Mouse (Mus musculus) CH12.LX (cell line): ENCODE measurements at regions not wholly inside any gene's neighbourhood (a gene's known extent, or its start where the extent isn't known, plus 50 kb on each side); places are given as distances from the start of the nearest gene placed in this dataset.

ENCODE experiments used
- DNase-seq: peaks from one replicate; pipeline ENCODE4 v3.0.0-alpha.2; 2013; ENCODE audit errors: extremely low read depth
- H3K27ac ChIP-seq: 2 replicates; pipeline ENCODE4 v1.5.1; 2012; ENCODE audit warnings: low read depth, mild to moderate bottlenecking, control low read depth, moderate library complexity; ENCODE audit not compliant: insufficient read depth
- H3K27me3 ChIP-seq: replicated peaks from 2 replicates; pipeline ENCODE3; 2012; ENCODE audit warnings: inconsistent platforms
- H3K36me3 ChIP-seq, 2 experiments: replicated peaks in 1 of 2; 2 replicates each; pipeline versions ENCODE3 to v1.6.1; 2012; ENCODE audit warnings: inconsistent platforms in 1 of 2, low read length in 1 of 2, mild to moderate bottlenecking in 1 of 2, mixed read lengths in 1 of 2, moderate library complexity in 1 of 2; ENCODE audit not compliant: control insufficient read depth in 1 of 2, insufficient read depth in 1 of 2
- H3K4me1 ChIP-seq, 2 experiments: 2 replicates each; pipeline ENCODE4 v1.6.1; 2012; ENCODE audit warnings: inconsistent platforms in 1 of 2, moderate library complexity in 1 of 2; ENCODE audit not compliant: insufficient read depth in 2 of 2, control insufficient read depth in 1 of 2
- H3K4me2 ChIP-seq: 2 replicates; pipeline ENCODE4 v1.6.1; 2012; ENCODE audit warnings: low read depth, mild to moderate bottlenecking, control low read depth; ENCODE audit not compliant: poor library complexity, insufficient read depth, severe bottlenecking
- H3K4me3 ChIP-seq, 3 experiments: fragments of 150-350 bp in 1 of 3; sonication (generic) in 1 of 3; replicated peaks in 1 of 3; 2 replicates each; pipeline versions ENCODE3 to v1.5.1; 2011 to 2012; ENCODE audit warnings: low read depth in 2 of 3, low read length in 2 of 3, mild to moderate bottlenecking in 2 of 3, moderate library complexity in 2 of 3, control low read depth in 1 of 3, improper control_type of control experiment in 1 of 3, inconsistent platforms in 1 of 3, mixed read lengths in 1 of 3; ENCODE audit not compliant: poor library complexity in 1 of 3
- H3K79me2 ChIP-seq: replicated peaks from 2 replicates; pipeline ENCODE4 v1.6.1; 2012; ENCODE audit warnings: mild to moderate bottlenecking, moderate library complexity; ENCODE audit not compliant: control insufficient read depth, poor library complexity, insufficient read depth, severe bottlenecking; ENCODE audit errors: extremely low read depth
- H3K9ac ChIP-seq: 2 replicates; pipeline ENCODE4 v1.6.1; 2012; ENCODE audit warnings: low read depth, mild to moderate bottlenecking, control low read depth, moderate library complexity; ENCODE audit not compliant: insufficient read depth
- H3K9me3 ChIP-seq: replicated peaks from 2 replicates; pipeline ENCODE3; 2012; ENCODE audit warnings: low read length, inconsistent platforms, mixed read lengths
- BHLHE40 ChIP-seq: IDR thresholded peaks from 2 replicates; pipeline ENCODE4 v1.6.1; 2011; ENCODE audit warnings: mild to moderate bottlenecking, low read depth, low read length, improper control_type of control experiment
- CHD1 ChIP-seq: IDR thresholded peaks from 2 replicates; pipeline ENCODE4 v1.6.1; 2012; ENCODE audit warnings: low read depth, low read length, improper control_type of control experiment, inconsistent platforms
- CHD2 ChIP-seq: IDR thresholded peaks from 2 replicates; pipeline ENCODE4 v1.6.1; 2011; ENCODE audit warnings: low read length, improper control_type of control experiment
- E2F4 ChIP-seq: IDR thresholded peaks from 2 replicates; pipeline ENCODE4 v1.6.1; 2011; ENCODE audit warnings: low read depth, low read length, improper control_type of control experiment; ENCODE audit not compliant: insufficient replicate concordance
- ELF1 ChIP-seq: IDR thresholded peaks from 2 replicates; pipeline ENCODE4 v1.6.1; 2014; ENCODE audit warnings: low read depth, mild to moderate bottlenecking, inconsistent platforms, low read length, improper control_type of control experiment
- EP300 ChIP-seq: IDR thresholded peaks from 2 replicates; pipeline ENCODE4 v1.6.1; 2011; ENCODE audit warnings: low read length, improper control_type of control experiment
- IRF4 ChIP-seq: IDR thresholded peaks from 2 replicates; pipeline ENCODE4 v1.6.1; 2014; ENCODE audit warnings: low read depth, mild to moderate bottlenecking, inconsistent platforms, low read length, improper control_type of control experiment
- JUND ChIP-seq: conservative IDR thresholded peaks from 2 replicates; pipeline ENCODE4 v1.6.1; 2011; ENCODE audit warnings: low read depth, low read length, improper control_type of control experiment
- KAT2A ChIP-seq: IDR thresholded peaks from 2 replicates; pipeline ENCODE4 v1.6.1; 2012; ENCODE audit warnings: low read length, improper control_type of control experiment, inconsistent platforms; ENCODE audit not compliant: insufficient replicate concordance
- MAZ ChIP-seq: IDR thresholded peaks from 2 replicates; pipeline ENCODE4 v1.6.1; 2012; ENCODE audit warnings: low read depth, mild to moderate bottlenecking, inconsistent platforms, low read length, improper control_type of control experiment, moderate library complexity
- MEF2A ChIP-seq: IDR thresholded peaks from 2 replicates; pipeline ENCODE4 v1.6.1; 2014; ENCODE audit warnings: low read depth, mild to moderate bottlenecking, inconsistent platforms, low read length, improper control_type of control experiment, borderline replicate concordance
- MYC ChIP-seq: IDR thresholded peaks from 2 replicates; pipeline ENCODE4 v1.6.1; 2011; ENCODE audit warnings: low read depth, mild to moderate bottlenecking, improper control_type of control experiment, low read length
- POLR2A ChIP-seq: IDR thresholded peaks from 2 replicates; pipeline ENCODE4 v1.6.1; 2011; ENCODE audit warnings: low read depth, mild to moderate bottlenecking, improper control_type of control experiment, low read length
- POLR2AphosphoS2 ChIP-seq: IDR thresholded peaks from 2 replicates; pipeline ENCODE4 v1.6.1; 2011; ENCODE audit warnings: low read depth, low read length, improper control_type of control experiment
- RAD21 ChIP-seq: IDR thresholded peaks from 2 replicates; pipeline ENCODE4 v1.6.1; 2011; ENCODE audit warnings: low read depth, mild to moderate bottlenecking, low read length, improper control_type of control experiment, moderate library complexity
- SIN3A ChIP-seq: IDR thresholded peaks from 2 replicates; pipeline ENCODE4 v1.6.1; 2012; ENCODE audit warnings: low read length, improper control_type of control experiment, inconsistent platforms
- TBP ChIP-seq: conservative IDR thresholded peaks from 2 replicates; pipeline ENCODE4 v1.6.1; 2011; ENCODE audit warnings: low read depth, low read length, improper control_type of control experiment
- TCF12 ChIP-seq: IDR thresholded peaks from 2 replicates; pipeline ENCODE4 v1.6.1; 2014; ENCODE audit warnings: low read depth, mild to moderate bottlenecking, inconsistent platforms, low read length, improper control_type of control experiment
- USF1 ChIP-seq: IDR thresholded peaks from 2 replicates; pipeline ENCODE4 v1.6.1; 2014; ENCODE audit warnings: low read depth, mild to moderate bottlenecking, inconsistent platforms, low read length, improper control_type of control experiment
- USF2 ChIP-seq: conservative IDR thresholded peaks from 2 replicates; pipeline ENCODE4 v1.6.1; 2011; ENCODE audit warnings: low read depth, low read length, improper control_type of control experiment
- ZMIZ1 ChIP-seq: IDR thresholded peaks from 2 replicates; pipeline ENCODE4 v1.6.1; 2012; ENCODE audit warnings: low read depth, mild to moderate bottlenecking, inconsistent platforms, low read length, improper control_type of control experiment
- dilution Hi-C: fragments of 300-500 bp; cut with MboI; formaldehyde crosslinking; loops from 2 replicates; pipeline ENCODE4 v1.14.3; 2020; ENCODE audit warnings: low sequenced_read_pairs; ENCODE audit not compliant: extremely low pct_unique_long_range_greater_than_20kb, extremely low pct_ligation_motif_present
- in situ Hi-C: fragments of 300-500 bp; cut with MboI; formaldehyde crosslinking; loops from 3 replicates; pipeline ENCODE4 v1.14.3; 2019; ENCODE audit warnings: low sequenced_read_pairs, low pct_ligation_motif_present, low pct_unique_long_range_greater_than_20kb, mixed read lengths

DNA sequence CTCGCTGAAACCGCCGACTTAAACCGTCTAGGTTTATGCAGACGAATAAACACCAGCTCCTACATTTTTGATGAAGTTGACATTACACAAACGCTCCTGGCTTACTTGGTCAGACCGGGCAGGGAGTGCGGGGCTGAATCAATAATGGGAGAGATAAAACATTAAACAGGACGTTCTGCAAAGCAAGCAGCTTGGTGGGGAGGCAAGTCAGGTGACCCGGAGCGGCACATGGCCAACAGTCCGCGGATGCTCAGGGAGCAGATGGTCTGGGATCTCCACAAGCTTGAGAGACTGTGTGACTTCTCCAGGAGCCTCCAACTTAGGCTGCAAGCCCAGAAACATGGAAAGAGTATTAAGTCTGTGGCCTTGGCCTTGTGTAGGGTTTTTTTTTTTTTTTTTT lies 64.4 kb downstream of the Syf2 start:
- no peaks in the 10 kb centered on the region for H3K36me3 ChIP-seq
- peaks cover 5% of the 10 kb centered on the region for H3K9me3 ChIP-seq
- DNase-seq, result no peak
- no peak overlapping the region for H3K9ac ChIP-seq
- no peak overlapping the region for H3K27ac ChIP-seq
- H3K79me2 ChIP-seq, result no peaks in the 10 kb centered on the region
- dilution Hi-C loops (no loop called here), in situ Hi-C loops (no loop called here)
- H3K4me1 ChIP-seq, result no peaks in the 10 kb centered on the region
- no peak overlapping the region for H3K4me3 ChIP-seq
- no peak overlapping the region for H3K4me2 ChIP-seq
- no peak for TF ChIP-seq KAT2A
- no peak for TF ChIP-seq ZMIZ1
- TF ChIP-seq USF2, result no peak
- TF ChIP-seq JUND, result no peak
- TF ChIP-seq RAD21, result no peak
- TF ChIP-seq MEF2A, result no peak
- no peak for TF ChIP-seq MAZ
- TF ChIP-seq TCF12, result no peak
- no peak for TF ChIP-seq POLR2A
- no peak for TF ChIP-seq POLR2AphosphoS2
- TF ChIP-seq CHD2, result no peak
- peaks cover 25% of the 10 kb centered on the region for H3K27me3 ChIP-seq

DNA sequence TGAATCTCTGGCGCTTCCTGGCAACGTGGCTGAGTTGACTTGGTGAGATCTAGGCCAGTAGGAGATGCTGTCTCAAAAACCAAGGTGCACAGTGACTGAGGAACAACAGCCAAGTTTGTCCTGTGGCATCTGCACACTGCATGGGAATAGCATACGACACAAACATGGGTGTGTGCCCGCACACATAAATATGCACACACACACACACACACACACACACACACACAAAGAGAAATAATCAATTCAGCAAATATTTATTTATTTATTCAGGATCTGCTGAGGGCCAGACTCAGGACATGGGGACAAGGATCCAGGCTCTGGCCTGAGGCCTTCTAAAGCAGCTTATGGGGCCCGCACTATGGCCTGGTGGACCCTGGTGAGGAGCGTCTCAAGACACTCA lies 65.4 kb downstream of the Syf2 start:
- no peak for DNase-seq
- H3K27ac ChIP-seq, result no peak overlapping the region
- no peak overlapping the region for H3K9ac ChIP-seq
- H3K4me2 ChIP-seq, result no peak overlapping the region
- no peaks in the 10 kb centered on the region for H3K79me2 ChIP-seq
- dilution Hi-C loops (no loop called here), in situ Hi-C loops (no loop called here)
- H3K27me3 ChIP-seq, result peaks cover 28% of the 10 kb centered on the region
- H3K9me3 ChIP-seq, result peaks cover 5% of the 10 kb centered on the region
- TF ChIP-seq SIN3A, result no peak
- no peak for TF ChIP-seq CHD2
- no peak for TF ChIP-seq TCF12
- TF ChIP-seq E2F4, result no peak
- TF ChIP-seq TBP, result no peak
- no peak for TF ChIP-seq CHD1
- TF ChIP-seq IRF4, result no peak
- TF ChIP-seq MYC, result no peak
- TF ChIP-seq POLR2AphosphoS2, result no peak
- TF ChIP-seq RAD21, result no peak
- no peak for TF ChIP-seq USF1
- TF ChIP-seq BHLHE40, result no peak
- TF ChIP-seq POLR2A, result no peak
- TF ChIP-seq JUND, result no peak
- no peak for TF ChIP-seq EP300
- TF ChIP-seq ELF1, result no peak
- H3K4me1 ChIP-seq, result no peaks in the 10 kb centered on the region
- H3K36me3 ChIP-seq, result no peaks in the 10 kb centered on the region
- no peak overlapping the region for H3K4me3 ChIP-seq
